Mouse (Mus musculus) neural tube, embryonic 15.5 days (tissue): ENCODE measurements around the gene As3mt. TPM values are rescaled to one million over a fixed set of nuclear protein-coding genes. Genes with fewer than 3 reads are reported as not detected.
A peak's percentile ranks its signal among the peaks of the same experiment; 100 is the strongest.
"Not testable (repeated sequence)": the region's sequence is repeated elsewhere in the genome, so short reads cannot be mapped to it uniquely, and the experiment has no call there.

Experiments used
- ATAC-seq: fragments of 200-750 bp; cut with Nextera tagmentation; 2 replicates; pipeline ENCODE4 v1.8.0; 2017; ENCODE audit warnings: mild to moderate bottlenecking, moderate TSS enrichment, moderate library complexity; ENCODE audit not compliant: low FRiP score
- H3K27ac ChIP-seq: fragments of 300-500 bp; sonication (generic); replicated peaks from 2 replicates; pipeline ENCODE4 v1.5.1; 2015; ENCODE audit warnings: mild to moderate bottlenecking, inconsistent platforms
- H3K27me3 ChIP-seq: fragments of 300-500 bp; sonication (generic); replicated peaks from 2 replicates; pipeline ENCODE4 v1.6.1; 2015; ENCODE audit warnings: inconsistent platforms
- H3K36me3 ChIP-seq: fragments of 300-500 bp; sonication (generic); 2 replicates; pipeline ENCODE4 v1.6.1; 2015; ENCODE audit warnings: inconsistent platforms
- H3K4me1 ChIP-seq: fragments of 300-500 bp; sonication (generic); 2 replicates; pipeline ENCODE4 v1.6.1; 2015; ENCODE audit warnings: inconsistent platforms
- H3K4me2 ChIP-seq: fragments of 300-500 bp; sonication (generic); 2 replicates; pipeline ENCODE4 v1.6.1; 2015; ENCODE audit warnings: inconsistent platforms, mild to moderate bottlenecking, moderate library complexity
- H3K4me3 ChIP-seq: fragments of 300-500 bp; sonication (generic); replicated peaks from 2 replicates; pipeline ENCODE4 v1.5.1; 2015; ENCODE audit warnings: mild to moderate bottlenecking, inconsistent platforms
- H3K9ac ChIP-seq: fragments of 300-500 bp; sonication (generic); replicated peaks from 2 replicates; pipeline ENCODE4 v1.6.1; 2015; ENCODE audit warnings: mild to moderate bottlenecking, inconsistent platforms
- H3K9me3 ChIP-seq: fragments of 300-500 bp; sonication (generic); replicated peaks from 2 replicates; pipeline ENCODE4 v1.6.1; 2016; ENCODE audit warnings: inconsistent platforms
- WGBS: fragments of 180-500 bp; shearing (Covaris S2); methylation state at CpG from one replicate; pipeline ENCODE4 v1.1.7; 2015; ENCODE audit warnings: mixed read lengths; 5-methylcytosine and 5-hydroxymethylcytosine counted together
- polyA plus RNA-seq: library from polyadenylated mRNA; unstranded; fragments of >200 nt; fragmentation: Nextera tagmentation; extraction: Ambion mirVana; gene quantifications from 2 replicates; pipeline ENCODE4 v1.2.1, GENCODE M21; 2015

The As3mt gene
- polyA plus RNA-seq, 1 experiment from 2014 or later, result 49.8 TPM

- WGBS, result 91% methylated on average over 4 of the region's 4 CpGs
- no peaks in the 10 kb centered on the region for H3K9me3 ChIP-seq
Observed at GRCm38 (mm10) chr19:46756221-46756620, 49.0 kb downstream of the As3mt start.

GRCm38 (mm10) chr19:46759096-46759495 is 51.8 kb downstream of the As3mt start:
- Histone ChIP-seq H3K4me3 (no peak overlapping the region), H3K4me1 (peaks cover 23% of the 10 kb centered on the region), H3K27me3 (peaks cover 3% of the 10 kb centered on the region; the same call in 1 of the 2 replicates), H3K9me3 (no peaks in the 10 kb centered on the region), H3K36me3 (no peaks in the 10 kb centered on the region), H3K27ac (no peak overlapping the region), H3K4me2 (no peak overlapping the region), H3K9ac (no peak overlapping the region)
- 80% methylated on average over 8 of the region's 8 CpGs for WGBS
- no peak for ATAC-seq

More at GRCm38 (mm10) chr19:46756221-46756620, 49.0 kb downstream of the As3mt start:
- Histone ChIP-seq H3K4me2 (no peak overlapping the region), H3K27ac (no peak overlapping the region), H3K27me3 (peaks cover 3% of the 10 kb centered on the region; the same call in 1 of the 2 replicates), H3K36me3 (no peaks in the 10 kb centered on the region), H3K4me1 (peaks cover 4% of the 10 kb centered on the region), H3K4me3 (no peak overlapping the region), H3K9ac (no peak overlapping the region)
- no peak for ATAC-seq

- H3K4me3 ChIP-seq, H3K4me2 ChIP-seq, H3K9ac ChIP-seq, ATAC-seq, H3K27me3 ChIP-seq, H3K27ac ChIP-seq, H3K9me3 ChIP-seq, H3K36me3 ChIP-seq: not testable (repeated sequence)
- H3K4me1 ChIP-seq, result peaks cover 31% of the 10 kb centered on the region
- 88% methylated on average over 10 of the region's 10 CpGs for WGBS
Observed at GRCm38 (mm10) chr19:46759909-46760308, 52.7 kb downstream of the As3mt start.

- 21% methylated on average over 27 of the region's 29 CpGs for WGBS
- Histone ChIP-seq H3K4me3 (peak overlapping the region; percentile 98), H3K27ac (peak overlapping the region; percentile 96), H3K9me3 (no peaks in the 10 kb centered on the region), H3K9ac (0 out of 2 replicates have a peak overlapping the region, but pooled peaks have one; percentile 18), H3K36me3 (no peaks in the 10 kb centered on the region), H3K4me1 (peaks cover 36% of the 10 kb centered on the region), H3K4me2 (peak overlapping the region; percentile 99), H3K27me3 (peaks cover 3% of the 10 kb centered on the region; the same call in 1 of the 2 replicates)
- peak; percentile 72 for ATAC-seq
Observed at GRCm38 (mm10) chr19:46760375-46761160, 53.3 kb downstream of the As3mt start.

- Histone ChIP-seq H3K9ac (peak within 1 kb of the TSS; percentile 91), H3K27me3 (peaks cover 3% of the 10 kb centered on the region; the same call in 1 of the 2 replicates), H3K4me2 (peak within 1 kb of the TSS; percentile 99), H3K27ac (peak within 1 kb of the TSS; percentile 96), H3K4me3 (peak within 1 kb of the TSS; percentile 98), H3K36me3 (no peaks in the 10 kb centered on the region), H3K9me3 (no peaks in the 10 kb centered on the region), H3K4me1 (peaks cover 40% of the 10 kb centered on the region)
- peak; percentile 97 for ATAC-seq
- under 1% methylated on average over 58 of the region's 59 CpGs for WGBS
Observed at GRCm38 (mm10) chr19:46761247-46761946, 54.1 kb downstream of the As3mt start, which contains the start of gene Cnnm2. Gene Cnnm2 (plus strand): TSS chr19:46761596.

- Histone ChIP-seq H3K4me2 (peak overlapping the region; percentile 99), H3K4me1 (peaks cover 43% of the 10 kb centered on the region), H3K27me3 (peaks cover 1% of the 10 kb centered on the region; the same call in 1 of the 2 replicates), H3K9ac (peak overlapping the region; percentile 91), H3K27ac (peak overlapping the region; percentile 96), H3K36me3 (no peaks in the 10 kb centered on the region), H3K4me3 (peak overlapping the region; percentile 98), H3K9me3 (no peaks in the 10 kb centered on the region)
- WGBS, result 0% methylated on average over 36 of the region's 36 CpGs
- ATAC-seq, result peak; percentile 9
Observed at GRCm38 (mm10) chr19:46761971-46762290, 54.7 kb downstream of the As3mt start.

GRCm38 (mm10) chr19:46762291-46762991 is 55.2 kb downstream of the As3mt start:
- Histone ChIP-seq H3K9me3 (no peaks in the 10 kb centered on the region), H3K4me2 (peak overlapping the region; percentile 99), H3K9ac (peak overlapping the region; percentile 91), H3K4me1 (peaks cover 49% of the 10 kb centered on the region), H3K27me3 (no peaks in the 10 kb centered on the region), H3K4me3 (peak overlapping the region; percentile 98), H3K36me3 (no peaks in the 10 kb centered on the region), H3K27ac (peak overlapping the region; percentile 96)
- ATAC-seq, result no peak
- WGBS, result under 1% methylated on average over 50 of the region's 50 CpGs

- ATAC-seq, result no peak
- Histone ChIP-seq H3K9me3 (no peaks in the 10 kb centered on the region), H3K27ac (peak overlapping the region; percentile 96), H3K36me3 (no peaks in the 10 kb centered on the region), H3K9ac (peak overlapping the region; percentile 91), H3K4me2 (peak overlapping the region; percentile 99), H3K4me1 (peaks cover 50% of the 10 kb centered on the region), H3K27me3 (no peaks in the 10 kb centered on the region), H3K4me3 (peak overlapping the region; percentile 98)
- WGBS, result under 1% methylated on average over 19 of the region's 19 CpGs
Observed at GRCm38 (mm10) chr19:46762992-46763342, 55.7 kb downstream of the As3mt start.

- Histone ChIP-seq H3K27me3 (no peaks in the 10 kb centered on the region), H3K4me1 (peaks cover 50% of the 10 kb centered on the region), H3K9ac (peak overlapping the region; percentile 91), H3K4me2 (peak overlapping the region; percentile 99), H3K9me3 (no peaks in the 10 kb centered on the region), H3K4me3 (peak overlapping the region; percentile 98), H3K36me3 (no peaks in the 10 kb centered on the region), H3K27ac (no peak overlapping the region)
- ATAC-seq, result no peak
- WGBS, result 11% methylated on average over 7 of the region's 7 CpGs
Observed at GRCm38 (mm10) chr19:46763356-46763755, 56.1 kb downstream of the As3mt start.

GRCm38 (mm10) chr19:46763932-46764762 is 56.9 kb downstream of the As3mt start:
- ATAC-seq, result no peak
- H3K27me3 ChIP-seq, result no peaks in the 10 kb centered on the region
- no peaks in the 10 kb centered on the region for H3K36me3 ChIP-seq
- no peak overlapping the region for H3K27ac ChIP-seq
- no peak overlapping the region for H3K9ac ChIP-seq
- H3K4me2 ChIP-seq, result peak overlapping the region; percentile 99
- no peaks in the 10 kb centered on the region for H3K9me3 ChIP-seq
- peak overlapping the region; percentile 98 for H3K4me3 ChIP-seq
- H3K4me1 ChIP-seq, result peaks cover 50% of the 10 kb centered on the region
- 53% methylated on average over 12 of the region's 12 CpGs for WGBS

- Histone ChIP-seq H3K4me2 (peak overlapping the region; percentile 99), H3K9me3 (no peaks in the 10 kb centered on the region), H3K4me3 (peak overlapping the region; percentile 98), H3K36me3 (no peaks in the 10 kb centered on the region), H3K9ac (peak overlapping the region; percentile 20; the same call in 1 of the 2 replicates), H3K27ac (no peak overlapping the region), H3K4me1 (peaks cover 50% of the 10 kb centered on the region), H3K27me3 (no peaks in the 10 kb centered on the region)
- WGBS, result 46% methylated on average over 9 of the region's 9 CpGs
- no peak for ATAC-seq
Observed at GRCm38 (mm10) chr19:46764763-46765117, 57.5 kb downstream of the As3mt start.
